Mouse (Mus musculus) heart, postnatal 14 days (tissue): ENCODE results near the gene Rps15a. TPM values are rescaled to one million over a fixed set of nuclear protein-coding genes. Genes with fewer than 3 reads are reported as not detected.
A peak's percentile ranks its signal among the peaks of the same experiment; 100 is the strongest.

ENCODE experiments used
- DNase-seq, 2 experiments: peaks; one replicate each; pipeline ENCODE4 v3.0.0; 2021 to 2022
- intact Hi-C: fragments of 180-260 bp; cut with DNase I; formaldehyde crosslinking; loops from one replicate; pipeline ENCODE4 v1.15.1; 2025
- long read RNA-seq, 2 experiments: library from polyadenylated mRNA; stranded (forward); transcript quantifications; one replicate each; pipeline ENCODE4 v2.0.0; 2021
- total RNA-seq, 2 experiments: library from RNA; stranded (reverse); gene quantifications; 2 replicates each; pipeline ENCODE4 v1.2.3; 2021

The Rps15a gene
- 100 to 1,000 TPM; 511 to 608 TPM for total RNA-seq
- long read RNA-seq, experiment 1, full-length matches to known transcripts, result 104 of 104 reads
- long read RNA-seq, experiment 1, partial matches to known transcripts, result 0 of 104 reads
- long read RNA-seq, experiment 1, other reads (novel, unspliced or antisense), result 0 of 104 reads
- long read RNA-seq, experiment 2, full-length matches to known transcripts, result 110 of 111 reads
- long read RNA-seq, experiment 2, partial matches to known transcripts, result 1 of 111 reads
- long read RNA-seq, experiment 2, other reads (novel, unspliced or antisense), result 0 of 111 reads

- peak; percentile 94 to 95 for DNase-seq
- intact Hi-C loops, result no loop called here
Measured at GRCm38 (mm10) chr7:118115877-118116568, at the start of gene Rps15a. Gene Rps15a, minus strand, starts transcription at chr7:118116188.

GRCm38 (mm10) chr7:118163006-118163405, 47.0 kb upstream of the Rps15a start:
- intact Hi-C loops, result no loop called here
- DNase-seq, result no peak

- intact Hi-C loops, result no loop called here
- DNase-seq, result peak in 1 of 2 experiments; percentile 20
Measured at GRCm38 (mm10) chr7:118160121-118160520, 44.1 kb upstream of the Rps15a start.

- DNase-seq, result no peak
- intact Hi-C loops, result no loop called here
Measured at GRCm38 (mm10) chr7:118156461-118156860, 40.5 kb upstream of the Rps15a start.

GRCm38 (mm10) chr7:118154150-118154549, 38.2 kb upstream of the Rps15a start:
- intact Hi-C loops, result no loop called here
- no peak for DNase-seq

DNA sequence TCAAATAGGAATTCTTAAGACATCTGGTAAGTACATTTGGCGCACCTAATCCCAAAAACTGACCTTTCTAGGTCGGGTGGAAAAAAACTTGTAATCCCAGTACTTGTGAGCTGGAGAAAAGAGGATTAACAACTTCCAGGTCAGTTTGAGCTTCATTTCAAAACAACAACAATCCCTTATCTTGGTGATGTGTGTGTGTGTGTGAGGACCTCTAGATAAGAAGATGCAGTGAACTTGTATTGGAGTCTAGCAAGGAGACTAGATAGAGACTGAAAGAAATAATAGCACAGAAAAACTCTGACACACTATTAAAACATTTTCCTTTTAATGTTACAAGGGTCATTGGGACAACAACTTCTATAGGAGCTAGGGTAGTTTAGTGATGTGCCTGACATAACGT, 27.6 kb upstream of the Rps15a start:
- intact Hi-C loops, result no loop called here

DNA sequence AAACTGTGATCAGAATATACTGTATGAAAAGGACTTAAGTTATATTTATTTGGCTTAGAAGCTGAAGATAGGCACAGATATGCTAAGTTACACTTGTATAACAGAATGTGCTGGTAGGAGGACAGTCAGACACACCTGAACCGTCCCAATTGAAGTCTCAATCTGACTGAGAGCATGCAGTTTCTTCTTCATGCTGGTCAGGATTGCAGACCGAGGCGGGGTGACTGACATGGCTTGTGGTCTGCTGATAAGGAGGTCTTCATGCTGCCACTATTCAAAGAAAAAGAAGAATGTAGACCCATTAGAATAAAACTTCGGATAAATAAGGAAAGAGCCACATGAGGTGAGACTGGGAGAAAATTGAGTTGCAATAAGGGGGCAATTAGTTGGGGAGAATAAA, 27.1 kb upstream of the Rps15a start:
- intact Hi-C loops, result no loop called here
- DNase-seq, result no peak

More for the DNA sequence above, 27.6 kb upstream of the Rps15a start:
- no peak for DNase-seq

DNA sequence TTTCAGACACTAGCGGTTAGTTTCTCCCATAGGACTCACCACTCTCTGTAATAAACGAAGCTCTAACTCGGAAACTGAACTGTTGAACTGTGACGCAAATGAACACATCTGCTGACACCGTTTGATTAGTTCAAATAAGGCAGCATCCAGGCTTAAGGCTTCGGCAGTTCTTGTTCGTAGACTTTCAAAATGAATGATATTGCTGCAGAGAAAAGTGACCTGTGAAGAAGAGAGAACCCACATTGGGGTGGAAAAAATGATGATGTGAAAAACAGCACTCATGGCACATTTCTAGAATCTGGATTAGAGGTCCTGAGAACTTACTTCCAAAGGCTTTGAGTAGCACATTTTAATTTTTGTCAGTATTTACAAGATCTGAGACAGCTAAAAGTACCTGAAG, 25.3 kb upstream of the Rps15a start:
- DNase-seq, result no peak
- intact Hi-C loops, result no loop called here

GRCm38 (mm10) chr7:118135128-118135527, 19.1 kb upstream of the Rps15a start:
- no peak for DNase-seq
- intact Hi-C loops, result no loop called here

- intact Hi-C loops, result loop anchor here (5.0 to 10.0 kb wide), 2 partner anchors 405 to 863 kb away; partner anchors contain the start of gene Coq7
Measured at GRCm38 (mm10) chr7:118129430-118130041, 13.5 kb upstream of the Rps15a start, which contains the start of gene Arl6ip1. Gene Arl6ip1, minus strand, starts transcription at chr7:118129662.

GRCm38 (mm10) chr7:118128925-118129429, 13.0 kb upstream of the Rps15a start:
- peak in 1 of 2 experiments; percentile 37 for DNase-seq
- intact Hi-C loops, result loop anchor here (5.0 to 10.0 kb wide), 2 partner anchors 406 to 863 kb away; partner anchors contain the start of gene Coq7

More at GRCm38 (mm10) chr7:118129430-118130041, 13.5 kb upstream of the Rps15a start, which contains the start of gene Arl6ip1:
- peak; percentile 94 to 95 for DNase-seq

- intact Hi-C loops, result loop anchor here (5.0 to 10.0 kb wide), 2 partner anchors 408 to 866 kb away; partner anchors contain the start of gene Coq7
- DNase-seq, result no peak
Measured at GRCm38 (mm10) chr7:118126219-118126875, 10.4 kb upstream of the Rps15a start.

DNA sequence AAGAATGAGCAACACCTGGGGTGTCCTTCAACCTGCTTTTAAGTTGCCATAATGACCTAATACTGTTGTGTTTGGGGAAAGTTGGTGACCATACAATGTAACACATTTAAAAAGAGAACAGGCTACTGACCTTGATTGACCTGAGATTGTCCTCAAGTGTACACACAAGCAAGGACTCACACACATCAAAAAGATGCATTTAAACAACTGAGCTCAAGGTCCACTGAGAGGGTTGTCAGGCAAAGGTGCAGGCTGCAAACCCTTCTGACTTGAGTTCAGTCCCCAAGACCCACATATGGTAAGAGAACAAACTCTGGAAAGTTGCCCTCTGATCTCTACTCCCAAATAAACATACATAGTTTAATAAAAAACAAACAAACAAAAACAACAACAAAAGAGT, 9.7 kb upstream of the Rps15a start:
- intact Hi-C loops, result loop anchor here (5.0 to 10.0 kb wide), 2 partner anchors 409 to 867 kb away; partner anchors contain the start of gene Coq7
- no peak for DNase-seq

DNA sequence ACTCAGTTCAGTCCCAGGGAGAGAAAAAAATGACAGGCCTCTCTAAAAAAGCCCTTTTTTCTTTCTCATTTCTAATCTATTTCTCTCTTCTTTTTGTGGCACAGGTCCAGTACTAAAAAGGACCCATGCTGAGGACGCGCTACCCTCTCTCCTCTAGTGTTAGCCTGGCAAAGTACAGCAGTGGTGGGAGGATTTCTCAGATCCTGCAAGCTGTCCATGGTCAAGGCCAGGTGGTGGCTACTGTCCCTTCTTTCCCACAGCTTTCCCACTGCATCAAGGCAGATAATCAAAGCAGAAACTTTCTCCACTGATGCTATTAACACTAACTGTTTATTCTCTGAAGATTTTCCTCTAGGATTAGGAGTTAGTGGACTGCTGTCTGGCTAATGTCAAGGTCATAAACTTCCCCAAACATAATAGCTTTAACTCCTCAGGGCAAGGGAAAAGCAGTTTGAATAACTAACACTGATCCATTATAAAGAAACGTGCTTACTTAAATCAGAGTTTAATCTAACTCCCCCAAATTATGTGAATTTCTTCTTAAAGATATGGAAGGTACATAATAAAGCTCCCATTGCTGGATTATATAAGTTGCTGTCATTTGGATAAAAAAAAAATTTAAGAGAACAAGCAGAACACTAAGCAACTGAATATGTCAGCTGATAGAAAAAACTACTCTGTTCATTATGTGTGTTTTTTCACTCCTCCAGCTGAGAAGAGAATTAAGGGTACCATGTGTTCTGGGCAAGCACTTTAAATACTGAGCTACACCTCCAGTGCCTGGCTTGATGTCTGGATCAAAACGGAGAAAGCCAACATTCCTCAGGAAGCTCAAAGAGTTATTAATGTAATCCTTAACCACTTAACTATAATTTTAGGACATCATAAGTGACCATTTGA, 7.8 kb upstream of the Rps15a start:
- DNase-seq, result no peak
- intact Hi-C loops, result loop anchor here (10.0 kb wide), 1 partner anchor 411 kb away; the partner anchor contains the start of gene Coq7

- intact Hi-C loops, result loop anchor here (10.0 kb wide), 1 partner anchor 413 kb away; the partner anchor contains the start of gene Coq7
Measured at GRCm38 (mm10) chr7:118122235-118122634, 6.2 kb upstream of the Rps15a start.

DNA sequence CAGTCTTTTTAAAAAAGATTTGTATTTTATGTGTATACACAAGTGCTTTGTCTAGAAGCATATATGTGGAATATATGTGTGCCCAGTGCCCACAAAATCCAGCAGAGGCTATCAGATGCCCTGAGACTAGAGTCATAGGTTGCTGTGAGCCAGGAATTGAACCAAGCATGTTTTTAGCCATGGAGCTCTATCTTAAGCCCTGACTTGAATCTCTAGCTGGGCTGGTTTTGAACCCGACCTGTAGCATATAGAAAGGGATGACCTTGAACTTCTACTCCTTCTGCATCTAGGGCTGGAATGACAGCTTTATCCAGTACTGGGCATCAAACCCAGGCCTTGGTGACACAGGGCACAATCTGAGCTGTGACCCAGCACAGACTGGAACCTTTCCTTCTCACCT, 4.7 kb upstream of the Rps15a start:
- intact Hi-C loops, result loop anchor here (10.0 kb wide), 1 partner anchor 414 kb away; the partner anchor contains the start of gene Coq7
- no peak for DNase-seq

More at GRCm38 (mm10) chr7:118122235-118122634, 6.2 kb upstream of the Rps15a start:
- no peak for DNase-seq

DNA sequence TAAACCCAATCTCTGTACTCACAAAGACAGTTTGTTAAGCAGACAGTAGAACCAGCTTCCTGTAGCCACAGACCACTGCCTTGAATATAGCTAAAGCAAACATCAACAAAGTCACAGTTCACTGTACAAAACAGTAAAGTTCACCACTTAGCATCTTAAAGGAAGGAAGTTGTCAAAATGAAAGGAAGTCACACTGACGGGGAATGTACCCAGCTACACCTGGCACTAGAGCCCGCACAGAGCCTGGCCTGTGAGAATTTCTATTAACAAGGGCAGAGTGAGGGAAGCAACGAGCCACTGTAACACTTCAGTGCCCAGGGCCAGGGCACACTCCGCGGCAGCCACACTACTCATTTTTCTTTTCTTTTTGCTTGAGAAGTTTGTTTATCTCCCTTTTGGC, 4.0 kb upstream of the Rps15a start:
- intact Hi-C loops, result loop anchor here (10.0 kb wide), 1 partner anchor 415 kb away; the partner anchor contains the start of gene Coq7
- no peak for DNase-seq

DNA sequence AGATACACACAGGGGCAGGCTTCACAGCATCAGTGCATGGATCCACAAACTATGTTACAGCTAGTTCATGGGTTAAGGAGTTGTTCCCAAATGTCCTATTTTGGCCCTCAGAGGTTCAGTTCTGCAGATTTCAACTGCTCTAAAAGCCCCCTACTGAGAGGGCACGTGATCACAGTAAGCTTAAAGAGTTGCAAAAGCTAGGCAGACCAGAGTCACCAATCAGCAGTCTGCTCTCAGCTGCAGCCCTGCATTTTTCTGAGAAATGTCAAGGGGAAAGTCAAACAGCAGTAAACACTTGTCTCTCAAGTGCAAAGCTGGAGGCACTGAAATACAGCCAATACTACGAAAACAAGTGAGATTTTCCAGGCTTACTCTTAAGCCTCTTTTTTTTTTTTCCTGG, 3.2 kb upstream of the Rps15a start:
- intact Hi-C loops, result no loop called here
- DNase-seq, result no peak

- intact Hi-C loops, result no loop called here
- DNase-seq, result no peak
Measured at GRCm38 (mm10) chr7:118118426-118118825, 2.4 kb upstream of the Rps15a start.
